Mouse (Mus musculus) midbrain, postnatal 0 days (tissue): ENCODE measurements around the gene Rae1. TPM values are rescaled to one million over a fixed set of nuclear protein-coding genes. Genes with fewer than 3 reads are reported as not detected.

Source experiments
- ATAC-seq: fragments of 200-750 bp; cut with Nextera tagmentation; 2 replicates; pipeline ENCODE4 v1.8.0; 2017; ENCODE audit warnings: moderate number of reproducible peaks, mild to moderate bottlenecking, moderate TSS enrichment, moderate library complexity; ENCODE audit not compliant: low FRiP score
- DNase-seq: peaks from one replicate; pipeline ENCODE4 v3.0.0-alpha.2; 2015; ENCODE audit warnings: low spot score
- H3K27ac ChIP-seq: fragments of 300-500 bp; sonication (generic); 2 replicates; pipeline ENCODE4 v1.5.1; 2014; ENCODE audit warnings: low read depth, mild to moderate bottlenecking, low read length, mixed read lengths
- H3K27me3 ChIP-seq: fragments of 300-500 bp; sonication (generic); 2 replicates; pipeline ENCODE4 v1.6.1; 2014; ENCODE audit warnings: low read length, control low read depth, mixed read lengths; ENCODE audit not compliant: insufficient read depth
- H3K36me3 ChIP-seq: fragments of 300-500 bp; sonication (generic); 2 replicates; pipeline ENCODE4 v1.6.1; 2014; ENCODE audit warnings: low read length, control low read depth, mixed read lengths; ENCODE audit not compliant: insufficient read depth
- H3K4me1 ChIP-seq: fragments of 300-500 bp; sonication (generic); 2 replicates; pipeline ENCODE4 v1.6.1; 2014; ENCODE audit warnings: mild to moderate bottlenecking, control low read depth, antibody characterized with exemption, low read length, mixed read lengths; ENCODE audit not compliant: insufficient read depth
- H3K4me2 ChIP-seq: fragments of 300-500 bp; sonication (generic); 2 replicates; pipeline ENCODE4 v1.6.1; 2014; ENCODE audit warnings: low read depth, mild to moderate bottlenecking, low read length, mixed read lengths; ENCODE audit not compliant: poor library complexity, severe bottlenecking
- H3K4me3 ChIP-seq: fragments of 300-500 bp; sonication (generic); 2 replicates; pipeline ENCODE4 v1.5.1; 2014; ENCODE audit warnings: low read depth, mild to moderate bottlenecking, low read length, moderate library complexity
- H3K9ac ChIP-seq: fragments of 300-500 bp; sonication (generic); replicated peaks from 2 replicates; pipeline ENCODE4 v1.6.1; 2014; ENCODE audit warnings: mild to moderate bottlenecking, low read length, moderate library complexity, mixed read lengths; ENCODE audit not compliant: poor library complexity, severe bottlenecking
- H3K9me3 ChIP-seq: fragments of 300-500 bp; sonication (generic); 2 replicates; pipeline ENCODE4 v1.6.1; 2016; ENCODE audit warnings: low read length, control low read depth
- CTCF ChIP-seq: IDR thresholded peaks from 2 replicates; pipeline ENCODE4 v1.5.1; 2016; ENCODE audit warnings: antibody characterized with exemption, mild to moderate bottlenecking
- WGBS: fragments of 180-500 bp; shearing (Covaris S2); extraction: QIAGEN DNeasy Blood & Tissue Kit; methylation state at CpG from one replicate; pipeline ENCODE4 v1.1.7; 2014; 5-methylcytosine and 5-hydroxymethylcytosine counted together
- polyA plus RNA-seq: library from polyadenylated mRNA; unstranded; fragments of >200 nt; fragmentation: Nextera tagmentation; extraction: Ambion mirVana; gene quantifications from 2 replicates; pipeline ENCODE4 v1.2.1, GENCODE M21; 2015
- total RNA-seq: library from RNA; depleted of rRNA; stranded (reverse); fragments of >200 nt; gene quantifications from 2 replicates; pipeline ENCODE4 v1.2.3, GENCODE M21; 2014

Rae1 gene
- total and polyA plus RNA-seq, 2 experiments from 2014 or later, result 98.3 to 127 TPM

DNA sequence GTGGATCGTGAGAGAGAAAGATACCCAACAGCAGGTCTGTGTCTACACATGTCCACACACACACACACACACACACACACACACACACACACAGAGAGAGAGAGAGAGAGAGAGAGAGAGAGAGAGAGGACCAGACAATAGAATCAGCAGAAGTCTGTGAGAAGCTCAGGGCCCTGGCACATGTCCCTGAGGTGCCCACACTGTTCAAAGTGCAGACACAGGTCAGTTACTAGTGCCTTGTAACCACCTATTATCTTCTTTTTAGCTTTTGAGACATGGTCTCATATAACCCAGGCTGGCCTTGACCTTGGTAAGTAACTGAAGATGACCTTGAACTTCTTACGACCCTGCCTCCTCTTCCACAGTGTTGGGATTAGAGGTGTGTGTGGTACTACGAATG is 49.3 kb downstream of the Rae1 start:
- no peaks in the 10 kb centered on the region for H3K27me3 ChIP-seq
- WGBS, result 88% methylated on average over 3 of the region's 3 CpGs
- TF ChIP-seq CTCF, result no peak
- H3K4me1 ChIP-seq, result no peaks in the 10 kb centered on the region
- H3K36me3 ChIP-seq, result no peaks in the 10 kb centered on the region
- H3K9me3 ChIP-seq, result no peaks in the 10 kb centered on the region
- ATAC-seq, result no peak
- H3K4me3 ChIP-seq, result no peak overlapping the region
- H3K4me2 ChIP-seq, result no peak overlapping the region
- H3K27ac ChIP-seq, result no peak overlapping the region
- no peak overlapping the region for H3K9ac ChIP-seq
- DNase-seq, result no peak

DNA sequence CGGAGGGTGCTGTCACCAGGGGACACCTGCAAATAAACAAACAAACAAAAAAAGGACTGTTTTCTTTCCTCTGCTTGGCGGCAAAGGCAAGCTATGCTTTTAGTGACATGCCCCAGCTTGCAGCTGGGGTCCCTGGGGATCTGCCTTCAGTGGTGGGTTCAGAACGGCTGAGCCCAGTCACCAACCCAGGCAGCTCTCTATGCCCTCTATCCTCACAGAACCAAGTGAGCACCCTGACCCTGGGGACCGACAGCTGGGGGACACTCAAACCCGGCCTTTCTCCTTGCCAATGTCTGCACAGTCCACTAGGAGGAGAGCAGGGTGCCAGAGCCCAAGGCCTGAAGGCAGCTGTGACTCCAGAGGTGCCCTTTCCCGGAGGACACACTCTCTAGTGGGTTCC is 49.9 kb downstream of the Rae1 start:
- ATAC-seq, result no peak
- Histone ChIP-seq H3K36me3 (no peaks in the 10 kb centered on the region), H3K9me3 (no peaks in the 10 kb centered on the region), H3K27ac (no peak overlapping the region), H3K4me3 (no peak overlapping the region), H3K27me3 (no peaks in the 10 kb centered on the region), H3K4me2 (no peak overlapping the region), H3K9ac (no peak overlapping the region), H3K4me1 (no peaks in the 10 kb centered on the region)
- no peak for DNase-seq
- 58% methylated on average over 6 of the region's 6 CpGs for WGBS
- no peak for TF ChIP-seq CTCF

DNA sequence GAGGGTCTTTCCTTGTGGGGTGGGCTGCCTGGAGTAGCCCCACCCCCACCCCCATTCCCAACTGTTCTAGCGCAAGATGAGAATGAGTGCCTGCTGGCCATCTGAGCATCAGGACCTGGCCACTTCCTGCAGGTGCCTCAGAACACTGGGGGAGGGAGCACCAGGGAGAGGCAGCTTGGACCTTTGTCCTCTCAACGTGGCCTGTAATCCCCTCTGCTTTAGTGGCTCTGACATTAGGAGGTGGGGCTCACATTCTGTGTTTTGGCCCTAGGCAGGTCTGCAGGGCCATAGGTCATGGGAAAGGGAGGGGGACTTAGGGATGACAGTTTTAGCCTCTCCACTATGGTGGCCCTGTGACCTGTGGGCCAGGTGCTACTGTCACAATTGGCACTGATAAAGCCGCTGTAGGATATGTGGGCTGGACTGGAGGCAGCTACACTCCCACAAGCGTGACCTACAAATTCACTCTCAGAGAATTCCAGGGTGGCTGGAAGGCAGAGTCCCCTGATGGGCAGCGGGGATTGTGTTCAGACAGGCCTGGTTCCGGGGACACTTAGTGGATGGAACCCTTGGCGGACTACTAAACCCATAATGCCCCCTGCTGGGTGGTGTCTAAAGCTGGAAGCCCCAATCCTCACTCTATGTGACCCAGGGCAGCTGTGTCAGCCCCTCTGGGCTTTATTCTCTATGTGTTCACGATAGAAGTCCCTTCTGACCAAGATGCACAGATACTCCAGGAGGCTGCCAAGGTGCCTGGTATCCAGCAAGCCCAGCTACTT is 50.9 kb downstream of the Rae1 start:
- no peaks in the 10 kb centered on the region for H3K36me3 ChIP-seq
- ATAC-seq (no peak), DNase-seq (no peak)
- H3K27me3 ChIP-seq, result no peaks in the 10 kb centered on the region
- no peaks in the 10 kb centered on the region for H3K4me1 ChIP-seq
- no peak overlapping the region for H3K4me3 ChIP-seq
- H3K4me2 ChIP-seq, result no peak overlapping the region
- WGBS, result 36% methylated on average over 8 of the region's 8 CpGs
- no peaks in the 10 kb centered on the region for H3K9me3 ChIP-seq
- H3K9ac ChIP-seq, result no peak overlapping the region
- H3K27ac ChIP-seq, result no peak overlapping the region
- no peak for TF ChIP-seq CTCF

DNA sequence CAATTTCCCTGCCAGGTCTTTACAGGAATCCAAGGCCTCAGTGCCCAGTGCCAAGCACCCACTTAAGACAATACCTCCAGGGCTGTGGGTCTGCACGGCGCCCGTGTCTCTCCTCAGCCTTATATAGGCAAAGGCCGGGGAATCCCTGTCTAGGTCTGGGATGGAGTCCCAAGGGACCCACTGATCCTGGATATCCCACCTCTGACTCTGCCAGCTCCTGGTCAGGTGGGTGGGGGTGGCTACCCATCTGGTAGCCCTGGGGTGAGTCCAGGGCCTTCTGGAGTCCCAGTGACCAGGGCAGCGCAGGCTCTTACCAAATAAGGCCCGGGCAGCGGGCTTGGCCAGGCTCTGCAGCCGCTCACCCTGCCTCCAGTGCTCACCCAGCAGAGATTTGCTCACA is 53.0 kb downstream of the Rae1 start:
- 95% methylated on average over 8 of the region's 8 CpGs for WGBS
- ATAC-seq (no peak), DNase-seq (no peak)
- no peak overlapping the region for H3K27ac ChIP-seq
- H3K27me3 ChIP-seq, result no peaks in the 10 kb centered on the region
- no peak overlapping the region for H3K4me2 ChIP-seq
- H3K9ac ChIP-seq, result no peak overlapping the region
- no peaks in the 10 kb centered on the region for H3K4me1 ChIP-seq
- H3K4me3 ChIP-seq, result no peak overlapping the region
- no peaks in the 10 kb centered on the region for H3K36me3 ChIP-seq
- no peak for TF ChIP-seq CTCF
- no peaks in the 10 kb centered on the region for H3K9me3 ChIP-seq

DNA sequence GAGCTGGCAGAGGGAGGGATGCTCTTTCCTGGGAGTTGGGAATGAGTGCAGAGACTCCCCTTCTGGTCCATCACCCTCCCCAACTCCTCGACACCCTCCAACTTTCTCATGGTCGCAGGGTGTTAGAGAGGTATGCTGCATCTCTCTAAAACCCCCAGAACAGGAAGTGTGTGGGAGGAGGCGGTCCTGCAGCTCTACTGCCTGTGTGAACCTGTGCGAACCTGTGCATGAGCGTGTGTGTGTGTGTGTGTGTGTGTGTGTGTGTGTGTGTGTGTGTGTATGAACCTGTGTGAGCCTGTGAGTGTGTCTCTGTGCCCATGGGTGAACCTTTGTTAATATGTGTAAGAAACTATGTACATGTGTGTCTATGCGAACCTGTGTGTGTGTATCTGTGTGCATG is 53.9 kb downstream of the Rae1 start:
- Histone ChIP-seq H3K4me1 (peaks cover 4% of the 10 kb centered on the region; the same call in 1 of the 2 replicates), H3K4me2 (no peak overlapping the region), H3K9me3 (no peaks in the 10 kb centered on the region), H3K36me3 (no peaks in the 10 kb centered on the region), H3K27ac (no peak overlapping the region), H3K27me3 (no peaks in the 10 kb centered on the region), H3K4me3 (no peak overlapping the region), H3K9ac (no peak overlapping the region)
- DNase-seq, result no peak
- ATAC-seq, result no peak
- 81% methylated on average over 6 of the region's 6 CpGs for WGBS
- no peak for TF ChIP-seq CTCF

DNA sequence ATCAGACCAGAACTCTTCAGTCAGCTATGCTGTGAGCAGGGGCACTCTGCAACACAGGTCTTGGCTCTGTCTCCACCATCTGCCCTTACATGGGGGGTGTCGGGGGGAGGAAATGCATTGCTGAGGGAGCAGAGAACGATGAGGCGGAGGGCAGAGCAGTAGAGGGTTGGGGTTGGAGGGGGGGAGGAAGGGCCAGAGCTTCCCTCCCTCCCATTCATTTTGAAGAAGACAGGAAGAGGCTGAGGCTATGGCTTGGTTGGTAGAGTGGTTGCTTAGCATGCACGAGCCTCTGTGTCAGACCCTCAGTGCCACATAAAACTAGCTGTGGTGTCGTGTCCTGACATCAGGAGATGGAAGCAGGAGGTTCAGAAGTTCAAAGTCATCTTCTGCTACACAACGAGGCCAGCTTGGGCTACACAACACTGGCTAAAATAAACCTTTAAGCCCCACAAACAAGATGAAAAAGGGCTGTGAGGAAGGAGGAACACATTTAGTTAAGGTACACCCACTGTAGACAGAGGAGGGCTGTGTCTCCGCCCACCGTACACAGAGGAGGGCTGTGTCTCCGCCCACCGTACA is 56.5 kb downstream of the Rae1 start:
- Histone ChIP-seq H3K4me1 (peaks cover 4% of the 10 kb centered on the region; the same call in 1 of the 2 replicates), H3K4me2 (no peak overlapping the region), H3K9me3 (no peaks in the 10 kb centered on the region), H3K27ac (no peak overlapping the region), H3K36me3 (no peaks in the 10 kb centered on the region), H3K9ac (no peak overlapping the region), H3K27me3 (no peaks in the 10 kb centered on the region), H3K4me3 (no peak overlapping the region)
- 83% methylated on average over 10 of the region's 10 CpGs for WGBS
- DNase-seq, result no peak
- TF ChIP-seq CTCF, result no peak
- ATAC-seq, result no peak
